Mouse (Mus musculus): ENCODE data around the gene Ldlrad1.
A peak's percentile ranks its signal among the peaks of the same experiment; 100 is the strongest.

Gene Ldlrad1

DNA sequence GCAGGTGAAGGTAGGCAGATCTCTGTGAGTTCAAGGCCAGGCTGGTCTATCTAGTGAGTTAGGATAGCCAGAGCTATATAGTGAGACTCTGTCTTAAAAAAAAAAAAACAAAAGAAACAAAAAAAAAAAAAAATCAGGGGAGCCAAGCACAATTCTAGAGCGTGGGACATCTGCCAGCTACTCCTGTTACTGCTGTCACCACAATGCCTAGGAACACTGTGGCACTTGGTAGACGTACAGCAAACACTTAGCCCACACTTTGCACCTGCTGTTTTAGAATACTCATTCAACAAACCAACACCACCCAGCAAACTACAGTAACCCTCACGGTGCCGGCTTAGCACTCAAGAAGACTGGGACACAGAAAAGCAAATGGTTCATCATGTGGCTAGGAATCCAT is 2.5 kb downstream of the Ldlrad1 start:
- DNase-seq (ENCODE audit: low spot score): peak; percentile 85

DNA sequence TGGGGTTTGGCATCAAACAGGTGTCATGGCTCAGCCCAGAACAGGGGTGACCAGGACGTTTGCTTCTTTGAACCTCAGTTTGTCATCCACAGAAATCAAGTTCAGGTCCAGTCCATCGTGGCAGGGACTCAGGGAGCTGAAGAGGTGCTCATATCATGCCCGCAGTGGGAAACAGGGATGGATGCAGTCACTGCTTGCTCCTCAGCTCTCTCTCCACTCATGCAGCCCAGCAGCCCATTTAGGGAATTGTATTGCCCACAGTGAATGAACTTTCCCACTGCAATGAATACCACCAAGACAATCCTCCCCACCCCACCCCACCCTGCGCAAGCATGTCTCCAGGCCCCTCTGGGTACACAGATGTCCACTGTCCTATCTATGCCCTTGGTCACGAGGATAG is 3.0 kb downstream of the Ldlrad1 start:
- DNase-seq (ENCODE audit: low spot score): no peak

DNA sequence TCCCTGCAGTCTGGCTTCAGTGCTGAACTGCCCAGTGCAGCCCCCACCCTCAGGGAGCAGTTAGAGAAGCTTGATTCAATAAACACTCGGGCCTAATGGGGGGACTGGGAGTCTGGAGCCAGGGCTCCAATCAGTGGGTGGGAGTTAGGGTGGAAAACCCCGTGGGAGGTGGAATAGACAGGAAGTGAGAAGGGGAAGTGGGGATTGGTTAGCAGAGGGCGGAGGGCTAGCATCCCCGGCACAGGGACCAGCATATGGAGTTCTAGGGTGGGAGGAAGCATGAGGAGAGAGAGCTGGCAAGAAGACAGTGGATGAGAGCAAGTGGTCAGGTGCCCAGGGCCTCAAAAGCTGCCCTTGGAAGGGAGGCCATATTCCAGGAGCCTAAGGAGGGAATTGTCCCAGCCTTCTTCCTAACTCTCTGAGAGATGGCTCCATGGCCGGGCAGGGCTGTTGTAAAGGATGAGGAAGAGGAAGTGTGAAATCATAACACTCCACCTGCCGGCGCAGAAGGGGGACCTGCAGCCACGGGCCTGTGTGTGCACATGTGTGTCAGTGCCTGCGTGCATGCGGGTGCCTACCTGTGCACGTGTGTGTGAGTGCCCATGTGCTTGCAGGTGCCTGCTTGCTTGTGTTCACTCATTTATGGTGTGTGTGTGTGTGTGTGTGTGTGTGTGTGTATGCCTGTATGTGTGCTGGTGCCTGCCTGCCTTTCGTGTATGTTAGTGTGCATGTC is 4.5 kb downstream of the Ldlrad1 start:
- DNase-seq (ENCODE audit: low spot score): no peak

DNA sequence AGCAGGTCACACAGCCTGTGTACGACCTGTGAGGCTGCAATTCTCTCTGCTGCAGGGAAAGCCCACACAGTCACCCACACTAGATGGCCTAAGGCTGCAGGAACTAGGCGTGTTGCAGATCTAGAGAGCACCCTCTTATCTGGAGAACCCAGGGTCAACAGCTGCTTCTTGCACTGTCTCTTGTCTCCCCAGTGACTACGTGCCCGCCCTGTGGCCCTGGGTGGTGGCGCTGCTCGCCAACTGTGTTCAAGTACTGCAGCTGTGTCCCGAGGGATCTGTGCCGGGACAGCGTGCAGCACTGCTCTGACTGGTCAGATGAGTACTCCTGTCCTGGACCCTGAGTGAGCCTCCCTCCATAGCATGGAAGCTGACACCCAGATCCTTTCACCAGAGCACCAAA is 8.6 kb downstream of the Ldlrad1 start:
- no peak for DNase-seq (ENCODE audit: low spot score)

DNA sequence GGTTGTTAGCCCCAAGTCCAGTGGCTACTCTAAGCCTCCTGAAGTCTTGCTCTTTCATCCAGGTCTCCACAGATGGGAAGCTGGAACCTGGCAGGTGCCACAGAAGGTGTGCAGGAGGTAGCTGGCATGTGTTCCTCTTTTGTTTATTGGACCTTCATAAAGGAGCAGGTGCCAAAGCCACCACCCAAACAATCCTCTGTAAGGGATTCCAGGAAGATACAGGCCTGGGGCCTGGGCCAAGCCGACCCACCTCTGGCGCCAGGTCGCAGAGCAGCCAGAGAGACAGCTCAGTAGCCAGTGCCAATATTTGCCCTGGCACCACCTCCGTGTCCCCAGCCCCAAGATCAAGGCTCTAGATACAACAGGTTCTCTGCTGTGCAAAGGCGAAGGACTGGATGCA is 12.5 kb downstream of the Ldlrad1 start:
- DNase-seq (ENCODE audit: low spot score): no peak

DNA sequence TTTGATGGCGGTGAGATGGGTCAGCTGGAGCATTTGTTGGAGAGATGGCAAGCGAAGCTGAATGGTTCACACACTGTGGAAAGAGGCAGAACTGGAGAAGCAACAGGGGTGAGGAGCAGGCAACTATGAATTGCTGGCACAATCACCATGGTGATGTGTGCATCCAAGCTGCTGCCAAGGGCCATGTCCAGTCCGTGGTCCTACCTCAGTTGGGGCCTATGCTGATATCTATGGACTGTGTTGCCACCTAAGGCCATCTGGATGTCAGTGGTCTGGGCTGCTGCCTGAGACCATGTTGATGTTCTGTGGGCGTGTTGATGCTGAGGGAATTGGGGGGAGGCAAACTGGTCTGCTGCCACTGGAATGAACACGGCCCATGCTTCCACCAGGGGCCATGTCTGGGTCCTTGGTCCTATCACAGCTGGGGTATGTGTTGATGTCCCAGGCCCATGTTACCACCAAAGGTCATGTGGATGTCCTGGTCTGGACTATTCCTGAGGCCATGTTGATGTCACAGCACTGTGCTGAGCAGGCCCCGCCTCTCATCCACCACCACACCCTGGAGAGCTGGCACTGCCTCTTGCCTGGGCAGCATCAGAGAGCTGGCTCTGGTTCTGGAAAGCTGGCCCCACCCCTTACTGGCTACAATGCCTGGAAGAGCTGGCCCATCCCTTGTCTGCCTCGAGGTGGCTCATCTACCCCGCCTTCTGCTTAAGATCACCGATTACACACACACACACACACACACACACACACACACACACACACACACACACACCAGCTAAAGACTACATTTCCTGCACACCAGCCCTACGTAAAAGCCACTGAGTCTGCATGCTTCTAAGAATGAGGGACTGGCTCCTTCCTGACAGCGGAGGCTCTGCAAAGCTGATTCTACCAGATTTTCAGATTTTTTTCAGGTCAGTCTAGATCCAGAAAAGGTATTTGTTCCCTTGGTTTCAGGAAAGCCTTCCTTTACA is 14.5 kb downstream of the Ldlrad1 start:
- peak; percentile 73 for DNase-seq (ENCODE audit: low spot score)

DNA sequence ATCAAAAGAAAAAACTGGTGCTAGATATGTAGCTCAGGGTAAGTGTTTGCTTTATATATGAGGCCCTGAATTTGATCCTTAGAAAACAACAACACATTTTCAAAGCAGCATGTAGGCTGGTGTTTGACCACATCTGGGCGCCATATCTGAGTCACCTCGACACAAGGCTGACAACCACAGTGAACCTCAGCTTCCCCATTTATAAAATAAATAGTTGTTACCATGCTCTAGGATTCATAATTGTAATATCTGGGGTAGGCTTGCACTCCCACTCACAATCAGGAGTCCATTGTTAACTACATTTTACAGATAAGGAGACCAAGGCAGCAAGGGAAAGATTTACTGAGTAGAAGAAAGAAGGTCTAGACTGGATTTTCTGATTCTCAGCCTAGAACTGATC is 17.3 kb downstream of the Ldlrad1 start:
- no peak for DNase-seq (ENCODE audit: low spot score)

DNA sequence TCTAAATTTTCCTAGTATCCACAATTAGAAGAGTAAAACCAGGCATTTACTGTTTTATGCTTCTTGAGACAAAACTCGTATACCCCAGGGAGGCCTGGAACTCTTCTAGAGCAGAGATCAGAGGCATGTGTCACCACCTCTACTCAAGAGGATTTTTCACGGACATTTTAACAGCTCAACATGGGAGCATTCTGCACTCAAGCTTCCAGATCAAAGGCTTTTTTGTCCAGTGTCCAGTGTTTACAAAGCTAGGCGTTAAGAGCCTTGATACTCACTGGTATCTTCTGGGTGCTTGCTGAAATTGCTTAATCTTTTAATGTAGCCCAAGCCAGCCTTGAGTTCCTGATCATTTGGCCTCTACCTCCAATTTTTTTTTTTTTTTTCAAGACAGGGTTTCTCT is 23.2 kb downstream of the Ldlrad1 start:
- DNase-seq (ENCODE audit: low spot score): peak; percentile 38

DNA sequence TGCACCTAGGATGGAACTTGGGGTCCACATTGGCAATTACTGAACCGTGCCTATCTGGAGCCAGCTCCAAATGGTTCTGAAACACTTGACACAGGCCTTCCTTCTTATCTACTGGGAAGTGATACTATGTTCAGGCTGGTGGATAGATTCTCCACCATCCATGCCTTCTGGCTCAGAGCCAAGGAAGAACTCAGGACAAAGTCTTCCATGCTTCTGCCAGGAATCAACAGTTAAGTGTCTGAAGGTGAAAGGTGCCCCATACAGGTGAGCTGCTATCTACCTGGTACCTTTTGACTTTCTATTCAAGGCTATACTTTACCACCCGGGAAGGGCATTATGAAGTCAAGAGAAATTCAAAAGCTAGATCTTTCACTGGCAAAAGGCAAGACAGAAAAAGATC is 29.3 kb downstream of the Ldlrad1 start:
- no peak for DNase-seq (ENCODE audit: low spot score)

DNA sequence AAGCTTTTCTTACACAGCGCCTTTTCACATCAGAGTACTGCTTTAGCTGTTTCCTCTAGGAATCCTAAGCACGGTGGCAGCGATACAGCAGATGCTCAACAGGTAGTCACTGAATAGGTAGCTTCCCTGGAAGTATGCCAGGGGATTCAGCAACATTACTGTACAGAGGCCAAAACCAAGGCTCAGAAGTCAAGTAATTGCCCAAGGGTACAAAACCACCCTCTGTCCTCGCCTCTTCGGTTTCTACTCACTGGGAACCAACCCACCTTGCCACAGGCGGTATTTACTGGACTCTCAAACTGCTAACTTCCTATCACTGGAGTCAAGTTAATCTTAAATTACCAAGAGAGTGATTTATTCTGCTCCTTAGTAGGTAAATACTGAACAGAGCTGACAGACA is 31.2 kb downstream of the Ldlrad1 start:
- no peak for DNase-seq (ENCODE audit: low spot score)

DNA sequence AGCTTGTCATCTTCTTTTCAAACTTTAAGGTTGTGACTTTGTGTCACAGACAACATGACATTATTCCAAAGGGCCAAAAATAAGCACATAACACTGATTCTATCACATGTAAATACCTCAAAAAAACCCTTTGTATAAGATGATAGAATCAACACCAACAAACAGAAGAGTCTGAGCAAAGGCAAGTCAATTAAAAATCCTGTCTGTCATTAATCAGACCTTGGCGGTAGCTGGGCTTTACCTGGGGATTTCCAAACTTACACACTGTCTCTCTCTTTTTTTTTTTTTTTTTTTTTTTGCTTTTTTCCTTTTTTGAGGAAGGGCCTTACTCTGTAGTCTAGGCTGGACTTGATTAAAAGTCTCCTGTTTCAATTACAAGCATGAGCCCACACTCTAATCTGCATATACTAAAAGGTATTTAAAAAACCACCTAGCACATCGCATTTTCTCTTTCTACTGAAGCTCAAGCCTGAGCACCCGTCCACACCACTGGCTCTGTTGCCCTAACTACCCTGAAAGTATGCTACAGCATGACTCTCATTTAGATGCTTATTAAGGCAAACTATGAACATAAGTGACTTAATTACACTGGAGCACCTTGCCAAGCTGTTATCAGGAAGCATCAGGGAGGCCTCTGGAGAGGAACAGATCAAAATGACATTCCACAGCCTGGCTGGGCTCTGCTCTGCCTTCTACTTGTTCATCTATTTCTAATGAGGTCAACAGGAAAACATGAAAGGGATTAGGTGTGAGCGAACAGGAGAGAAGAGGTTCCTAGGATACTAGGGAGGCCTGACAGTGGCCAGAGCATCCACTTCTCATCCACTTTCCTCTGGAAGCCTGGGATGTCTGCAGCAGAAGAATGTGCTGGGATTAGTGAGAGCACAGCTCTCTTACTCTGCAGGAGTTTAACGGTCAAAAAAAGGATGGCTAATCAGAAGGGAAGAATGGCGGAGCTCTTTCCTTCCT is 34.7 kb downstream of the Ldlrad1 start:
- DNase-seq (ENCODE audit: low spot score): no peak

DNA sequence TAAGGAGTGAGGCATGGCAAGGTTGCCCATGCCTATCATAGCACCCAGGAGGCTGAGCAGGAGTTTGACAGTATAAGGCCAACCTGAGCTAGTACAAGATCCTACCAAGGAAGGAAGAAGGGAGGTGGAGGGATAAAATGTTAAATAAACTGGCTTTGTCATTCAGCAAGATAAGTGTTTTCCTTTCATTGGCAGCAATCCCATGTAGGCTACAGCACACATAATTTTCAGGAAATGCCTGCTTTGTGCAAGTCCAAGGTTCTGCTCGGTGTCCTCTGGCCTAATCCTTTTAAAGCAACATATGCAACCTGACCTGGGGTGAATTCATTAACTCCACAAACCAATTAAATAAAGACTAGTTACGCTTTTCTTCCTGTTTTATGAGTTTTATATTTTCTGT is 36.4 kb downstream of the Ldlrad1 start:
- no peak for DNase-seq (ENCODE audit: low spot score)

DNA sequence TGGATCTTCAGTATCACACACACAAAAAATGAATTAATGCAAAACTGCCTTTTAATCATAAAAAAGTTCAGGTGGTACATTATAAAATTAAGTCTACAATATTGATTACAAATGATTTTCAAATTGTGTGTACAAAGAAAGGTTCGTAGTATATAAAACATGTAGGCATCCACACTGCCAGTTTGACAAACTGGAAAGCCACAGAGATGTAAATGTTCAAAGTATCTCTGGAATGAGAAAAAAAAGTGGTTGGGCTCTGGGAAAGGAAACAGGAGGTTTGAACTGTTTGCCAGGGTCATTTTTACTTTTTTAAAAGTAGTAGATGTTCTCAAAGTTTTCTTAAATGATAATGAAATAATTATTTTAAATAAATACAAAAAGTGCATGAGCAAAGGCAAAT is 37.1 kb downstream of the Ldlrad1 start:
- no peak for DNase-seq (ENCODE audit: low spot score)

DNA sequence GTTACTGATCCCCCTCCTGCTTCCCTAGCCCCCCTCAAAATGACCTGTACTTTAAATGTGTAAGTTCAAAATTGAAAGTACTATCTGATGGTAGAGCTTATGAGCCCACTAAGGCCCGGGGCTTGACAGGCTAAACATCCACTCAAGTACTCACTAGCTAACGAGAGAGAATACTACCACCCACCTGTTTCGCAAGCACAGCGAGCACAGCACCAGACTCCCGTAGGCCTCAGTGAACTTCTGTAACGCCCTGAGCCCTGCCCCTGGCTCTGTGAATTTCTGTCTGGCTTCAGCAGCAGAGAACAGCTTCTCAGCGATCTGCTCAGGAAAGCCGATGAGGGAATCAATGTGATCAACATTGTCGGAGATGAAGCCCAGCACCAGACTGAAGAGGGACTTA is 38.1 kb downstream of the Ldlrad1 start:
- DNase-seq (ENCODE audit: low spot score): no peak

DNA sequence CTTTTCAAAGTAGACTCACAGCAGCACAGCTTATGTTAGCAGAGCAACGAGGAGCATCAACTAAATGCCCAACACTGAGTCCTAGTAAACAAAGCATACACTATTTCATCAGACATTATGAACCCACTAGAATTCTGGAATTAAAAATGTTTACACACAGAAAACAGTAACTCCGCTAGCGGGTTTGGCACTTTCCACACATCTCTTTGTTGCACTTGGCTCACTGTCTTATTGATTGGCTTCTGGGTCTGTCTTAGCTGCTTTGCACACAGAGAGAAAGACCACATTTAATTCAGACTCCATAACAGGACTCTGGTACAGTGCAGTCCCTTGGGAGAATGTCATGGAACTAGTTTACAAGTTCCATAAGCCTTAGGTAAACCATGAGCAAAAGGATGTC is 39.1 kb downstream of the Ldlrad1 start:
- no peak for DNase-seq (ENCODE audit: low spot score)

DNA sequence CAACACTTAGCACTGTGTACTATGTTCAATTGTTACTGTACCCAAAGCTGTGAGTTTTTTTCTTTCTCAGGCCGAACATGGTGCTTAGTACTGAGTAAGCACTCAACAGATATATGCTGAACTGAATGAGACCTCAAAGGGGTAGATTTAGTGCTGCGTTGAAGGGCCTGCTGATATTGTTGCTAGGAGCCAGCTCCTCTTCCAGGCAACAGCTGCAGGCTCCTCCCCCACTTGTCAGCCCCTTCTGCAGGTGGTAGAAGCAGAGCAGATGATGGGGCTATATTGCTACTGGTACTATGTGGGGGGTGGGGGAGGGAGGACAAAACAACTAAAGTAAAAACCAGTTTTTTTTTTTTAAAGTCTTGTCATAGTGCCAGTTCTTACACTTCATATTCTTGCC is 40.5 kb downstream of the Ldlrad1 start:
- DNase-seq (ENCODE audit: low spot score): peak; percentile 54

DNA sequence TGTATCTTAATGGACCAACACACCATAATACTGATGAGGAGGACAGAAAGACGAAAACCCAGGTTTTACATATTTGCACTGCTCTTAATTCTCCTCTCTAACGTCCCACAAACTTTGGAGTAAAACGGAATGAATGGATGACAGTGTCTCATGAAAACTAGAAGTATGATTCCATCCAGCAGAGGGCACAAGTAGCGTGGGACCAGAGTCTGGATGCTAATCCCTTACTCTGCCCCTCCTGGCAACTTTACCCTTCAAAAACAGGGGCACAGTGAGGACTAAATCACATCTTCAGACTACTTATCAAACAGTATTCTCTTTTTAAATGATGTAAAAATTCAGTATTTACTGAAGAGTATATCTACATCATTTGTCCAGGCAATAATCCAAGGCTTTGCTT is 41.5 kb downstream of the Ldlrad1 start:
- DNase-seq (ENCODE audit: low spot score): peak; percentile 69

DNA sequence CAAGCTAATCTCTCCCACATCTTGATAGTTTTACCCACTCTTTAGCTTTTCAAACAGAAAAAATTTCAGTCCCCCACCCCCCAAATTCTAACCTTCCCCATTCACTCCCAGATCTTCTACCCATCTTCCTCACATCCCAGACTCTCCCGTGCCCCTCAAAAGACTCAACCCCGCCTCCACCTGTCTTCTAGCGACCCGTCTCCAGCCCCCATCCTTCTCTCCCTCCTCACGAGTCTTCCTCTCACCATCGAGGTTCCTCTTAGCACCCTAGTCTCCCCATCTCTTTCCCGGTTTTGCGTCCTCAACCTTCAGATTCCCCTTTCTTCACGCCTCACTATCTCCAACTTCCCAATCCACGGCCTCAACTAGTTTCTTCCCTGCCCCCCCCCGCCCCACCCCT is 43.5 kb downstream of the Ldlrad1 start:
- DNase-seq (ENCODE audit: low spot score): no peak

DNA sequence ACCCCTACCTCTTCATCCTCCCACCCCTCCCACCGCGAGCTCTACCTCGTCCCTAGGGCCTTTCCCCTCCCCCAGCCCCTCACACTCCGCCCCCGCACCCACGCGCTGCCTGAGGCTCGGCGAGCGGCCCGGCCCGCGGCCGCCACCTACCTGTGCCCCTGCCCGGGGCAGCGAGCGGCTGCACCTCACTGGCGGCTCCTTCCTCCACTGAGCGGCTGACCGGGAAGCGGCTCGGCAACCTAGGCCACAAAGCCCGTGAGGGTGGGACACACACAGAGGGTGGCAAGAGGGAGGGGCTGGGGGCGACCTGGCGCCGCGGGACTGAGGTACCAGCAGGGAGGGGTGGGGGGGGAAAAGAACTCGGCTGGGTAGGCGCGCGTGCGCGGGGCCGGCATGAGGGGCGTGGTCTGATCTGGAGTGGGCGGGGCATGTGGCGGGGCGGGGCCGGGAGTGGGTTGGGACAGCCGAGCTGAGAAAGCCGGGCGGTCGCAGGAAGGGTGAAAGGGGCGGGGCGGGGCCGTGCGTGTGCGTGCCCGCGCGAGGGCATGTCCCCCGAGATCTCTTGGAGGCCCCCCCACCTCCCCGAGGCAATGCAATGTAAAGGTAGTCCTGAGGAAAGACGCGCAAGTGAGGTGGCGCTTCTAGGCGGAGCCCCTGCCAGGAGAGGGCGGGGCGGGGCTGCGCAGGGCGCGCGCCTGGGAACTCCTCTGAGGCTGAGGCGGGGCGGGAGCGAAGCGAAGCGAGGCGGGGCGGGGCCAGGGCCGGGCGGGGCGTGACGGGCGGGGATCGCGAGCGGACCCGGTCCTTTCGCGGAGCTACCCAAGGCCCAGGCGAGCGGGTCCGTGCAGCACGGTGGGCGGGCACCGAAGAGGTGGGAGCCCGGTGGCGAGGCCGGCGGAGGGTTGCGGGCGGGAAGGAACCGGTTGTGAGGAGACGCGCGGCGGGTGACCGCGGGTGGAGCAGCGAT is 44.4 kb downstream of the Ldlrad1 start, which contains the start of the genes Lrrc42 and Hspb11:
TSS of gene Lrrc42 (minus strand) at position 408 of the 967 bp plus-strand sequence.
TSS of gene Hspb11 (plus strand) at position 469 of the 967 bp plus-strand sequence.
- DNase-seq (ENCODE audit: low spot score): peak; percentile 96

DNA sequence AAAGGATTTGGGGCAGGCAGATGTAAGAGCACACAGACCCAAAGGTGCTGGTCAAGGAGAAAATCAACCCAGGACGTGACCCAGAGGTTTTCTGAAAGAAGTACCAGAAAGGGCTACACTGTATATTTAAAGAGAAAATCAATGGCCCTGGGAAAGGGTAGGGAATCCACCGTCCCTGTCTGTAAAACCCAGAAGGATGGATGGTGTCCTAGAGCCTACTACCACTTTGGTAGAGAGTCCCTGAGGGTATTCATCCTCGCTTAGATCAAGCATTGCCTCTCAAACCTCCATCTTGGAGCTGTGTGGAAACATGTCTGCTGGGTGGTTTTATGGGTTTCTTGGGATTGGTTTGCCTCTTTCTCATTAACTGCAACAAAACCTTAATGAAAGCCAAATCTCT is 45.4 kb downstream of the Ldlrad1 start:
- DNase-seq (ENCODE audit: low spot score): no peak

DNA sequence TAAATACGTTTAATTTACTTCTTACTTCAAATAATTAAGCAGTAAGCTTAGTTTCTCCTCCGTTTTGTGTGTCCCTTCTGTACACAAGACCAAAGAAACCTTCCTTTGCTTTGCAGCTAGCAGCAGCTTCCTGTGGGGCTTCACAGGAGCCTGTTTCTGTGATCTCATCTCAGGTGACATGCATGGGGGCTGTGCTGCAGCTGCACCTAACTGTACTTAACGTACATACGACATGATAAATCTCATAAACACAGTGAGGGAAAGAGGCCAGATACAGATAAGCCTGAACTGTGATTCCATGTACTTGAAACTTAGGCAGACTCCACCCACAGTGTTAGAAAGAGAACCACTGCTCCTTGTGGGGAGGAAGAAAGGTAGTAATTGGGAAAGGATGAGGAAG is 51.0 kb downstream of the Ldlrad1 start:
- DNase-seq (ENCODE audit: low spot score): no peak

All from lung, postnatal 25 days (tissue).